Mouse (Mus musculus) heart, adult 8-10 months (tissue): ENCODE results near the gene Ggct. TPM values are rescaled to one million over a fixed set of nuclear protein-coding genes. Genes with fewer than 3 reads are reported as not detected.

Experiments used
- DNase-seq: peaks from one replicate; pipeline ENCODE4 v3.0.0; 2022; ENCODE audit warnings: low spot score
- total RNA-seq, 4 experiments: library from RNA; stranded (reverse); gene quantifications; 2 replicates each; pipeline ENCODE4 v1.2.4; 2022

Ggct gene
- total RNA-seq = 10 to 100 TPM; 24.9 to 36.1 (median 27.0) TPM

GRCm38 (mm10) chr6:54992734-54993260, at the start of gene Ggct:
TSS of gene Ggct (minus strand) at chr6:54992950.
- DNase-seq = peak; percentile 96

GRCm38 (mm10) chr6:55040031-55040430, 47.3 kb upstream of the Ggct start:
- DNase-seq = no peak

- DNase-seq = no peak
These were observed 46.7 kb upstream of the Ggct start for GRCm38 (mm10) chr6:55039446-55039783.

GRCm38 (mm10) chr6:55038671-55039445, 46.1 kb upstream of the Ggct start:
- no peak for DNase-seq

- peak; percentile 77 for DNase-seq
These were observed 45.3 kb upstream of the Ggct start, which contains the start of gene Gars for GRCm38 (mm10) chr6:55037799-55038670. TSS of gene Gars (plus strand) at chr6:55038007.

GRCm38 (mm10) chr6:55036731-55037130, 44.0 kb upstream of the Ggct start:
- DNase-seq = no peak

GRCm38 (mm10) chr6:55027642-55028041, 34.9 kb upstream of the Ggct start:
- no peak for DNase-seq

GRCm38 (mm10) chr6:55021806-55022205, 29.1 kb upstream of the Ggct start:
- no peak for DNase-seq

- no peak for DNase-seq
These were observed 25.7 kb upstream of the Ggct start for GRCm38 (mm10) chr6:55018417-55018816.

GRCm38 (mm10) chr6:55016710-55017583, 24.2 kb upstream of the Ggct start:
- peak; percentile 80 for DNase-seq

GRCm38 (mm10) chr6:55016236-55016635, 23.5 kb upstream of the Ggct start:
- DNase-seq = peak; percentile 45

GRCm38 (mm10) chr6:55014184-55014583, 21.4 kb upstream of the Ggct start:
- DNase-seq = no peak

- DNase-seq = no peak
These were observed 19.8 kb upstream of the Ggct start for GRCm38 (mm10) chr6:55012516-55012915.

- DNase-seq = no peak
These were observed 17.8 kb upstream of the Ggct start for GRCm38 (mm10) chr6:55010330-55011091.

- no peak for DNase-seq
These were observed 16.9 kb upstream of the Ggct start for GRCm38 (mm10) chr6:55009391-55010230.

GRCm38 (mm10) chr6:55008401-55008800, 15.7 kb upstream of the Ggct start:
- no peak for DNase-seq

GRCm38 (mm10) chr6:55003559-55003958, 10.8 kb upstream of the Ggct start:
- peak; percentile 64 for DNase-seq

- no peak for DNase-seq
These were observed 9.7 kb upstream of the Ggct start for GRCm38 (mm10) chr6:55002438-55002837.

- no peak for DNase-seq
These were observed 8.6 kb upstream of the Ggct start for GRCm38 (mm10) chr6:55001320-55001719.

GRCm38 (mm10) chr6:54997726-54998125, 5.0 kb upstream of the Ggct start:
- no peak for DNase-seq
